Mouse (Mus musculus) hindbrain, embryonic 10.5 days (tissue): Measurements from ENCODE around the gene Tcp11. TPM values are rescaled to one million over a fixed set of nuclear protein-coding genes. Genes with fewer than 3 reads are reported as not detected.

Source experiments
- DNase-seq: peaks from one replicate; pipeline ENCODE4 v3.0.0-alpha.2; 2017; ENCODE audit warnings: low spot score
- H3K27ac ChIP-seq: fragments of 300-500 bp; sonication (generic); 2 replicates; pipeline ENCODE4 v1.5.1; 2016; ENCODE audit warnings: mild to moderate bottlenecking, moderate library complexity
- H3K27me3 ChIP-seq: fragments of 300-500 bp; sonication (generic); 2 replicates; pipeline ENCODE4 v1.6.1; 2016; ENCODE audit warnings: mild to moderate bottlenecking; ENCODE audit not compliant: poor library complexity, insufficient read depth, severe bottlenecking
- H3K36me3 ChIP-seq: fragments of 300-500 bp; sonication (generic); 2 replicates; pipeline ENCODE4 v1.6.1; 2016; ENCODE audit warnings: mild to moderate bottlenecking, moderate library complexity
- H3K4me1 ChIP-seq: fragments of 300-500 bp; sonication (generic); replicated peaks from 2 replicates; pipeline ENCODE4 v1.6.1; 2016; ENCODE audit warnings: mild to moderate bottlenecking
- H3K4me3 ChIP-seq: fragments of 300-500 bp; sonication (generic); 2 replicates; pipeline ENCODE4 v1.5.1; 2016; ENCODE audit warnings: mild to moderate bottlenecking, moderate library complexity
- H3K9me3 ChIP-seq: fragments of 300-500 bp; sonication (generic); 2 replicates; pipeline ENCODE4 v1.6.1; 2016; ENCODE audit warnings: mild to moderate bottlenecking, moderate library complexity
- WGBS: fragments of 180-500 bp; shearing (Covaris S2); methylation state at CpG from one replicate; pipeline ENCODE4 v1.1.7; 2016; 5-methylcytosine and 5-hydroxymethylcytosine counted together
- polyA plus RNA-seq: library from polyadenylated mRNA; unstranded; fragments of >200 nt; fragmentation: Nextera tagmentation; extraction: Ambion mirVana; gene quantifications from 2 replicates; pipeline ENCODE4 v1.2.1, GENCODE M21; 2016

Tcp11 gene
- polyA plus RNA-seq, 1 experiment from 2014 or later: 2.8 TPM

DNA sequence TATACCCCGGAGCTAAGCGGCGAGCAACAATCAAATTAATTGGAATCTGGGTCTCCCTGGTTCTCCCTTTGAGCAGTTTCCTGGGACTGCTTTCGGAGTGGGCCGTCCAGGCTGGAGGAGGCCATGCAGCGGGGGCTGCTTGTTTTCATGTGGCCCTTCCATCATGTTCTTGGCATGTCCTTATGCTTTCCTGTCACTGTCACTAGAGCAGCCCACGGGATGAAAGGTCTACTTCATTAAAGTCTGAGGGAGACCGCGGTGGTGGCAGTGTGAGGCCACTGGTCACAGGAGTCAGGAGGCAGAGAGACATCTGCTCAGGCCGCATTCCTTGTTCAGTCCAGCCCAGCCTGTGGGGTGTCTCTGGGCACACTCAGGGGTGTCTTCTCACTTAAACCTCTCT lies 48.2 kb downstream of the Tcp11 start:
- Histone ChIP-seq H3K4me3 (no peak overlapping the region), H3K36me3 (peaks cover 7% of the 10 kb centered on the region), H3K27me3 (no peaks in the 10 kb centered on the region), H3K27ac (peak overlapping the region; percentile 87), H3K4me1 (peaks cover 73% of the 10 kb centered on the region), H3K9me3 (no peaks in the 10 kb centered on the region)
- 70% methylated on average over 10 of the region's 10 CpGs for WGBS
- no peak for DNase-seq

DNA sequence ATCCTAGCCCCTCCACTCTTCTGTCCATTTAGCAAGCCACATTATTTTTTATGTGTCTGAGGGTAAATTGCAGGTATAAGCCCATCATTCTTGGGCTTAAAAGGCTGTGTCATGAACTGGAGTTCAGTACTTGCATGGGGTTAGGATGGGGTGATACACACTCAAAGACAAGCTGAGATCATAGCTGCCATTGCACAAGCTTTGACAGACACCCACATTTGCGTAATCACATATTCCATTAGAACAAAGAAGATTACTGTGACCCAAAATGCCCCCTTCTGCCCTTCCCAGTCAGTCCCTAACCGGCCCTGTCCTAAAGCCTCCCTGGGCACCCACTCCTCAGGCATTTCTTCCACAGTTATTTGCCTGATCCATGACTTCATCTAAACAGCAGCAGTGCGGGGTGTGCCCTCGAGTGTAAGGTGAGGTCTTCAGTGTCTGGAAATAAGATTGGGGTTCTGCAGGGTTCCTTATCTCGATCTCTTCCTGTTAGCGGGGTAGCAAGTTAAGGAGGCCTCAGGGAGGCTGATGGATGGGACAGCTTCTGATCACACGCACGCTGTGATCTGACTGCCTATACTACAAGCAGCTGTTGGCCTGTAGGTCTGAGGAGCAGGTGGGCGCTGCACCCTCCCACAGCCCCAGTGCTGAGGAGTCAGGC lies 49.0 kb downstream of the Tcp11 start:
- DNase-seq: no peak
- peak overlapping the region; percentile 87 for H3K27ac ChIP-seq
- H3K36me3 ChIP-seq: peaks cover 7% of the 10 kb centered on the region
- no peaks in the 10 kb centered on the region for H3K9me3 ChIP-seq
- no peaks in the 10 kb centered on the region for H3K27me3 ChIP-seq
- peaks cover 73% of the 10 kb centered on the region for H3K4me1 ChIP-seq
- no peak overlapping the region for H3K4me3 ChIP-seq
- 84% methylated on average over 9 of the region's 9 CpGs for WGBS

DNA sequence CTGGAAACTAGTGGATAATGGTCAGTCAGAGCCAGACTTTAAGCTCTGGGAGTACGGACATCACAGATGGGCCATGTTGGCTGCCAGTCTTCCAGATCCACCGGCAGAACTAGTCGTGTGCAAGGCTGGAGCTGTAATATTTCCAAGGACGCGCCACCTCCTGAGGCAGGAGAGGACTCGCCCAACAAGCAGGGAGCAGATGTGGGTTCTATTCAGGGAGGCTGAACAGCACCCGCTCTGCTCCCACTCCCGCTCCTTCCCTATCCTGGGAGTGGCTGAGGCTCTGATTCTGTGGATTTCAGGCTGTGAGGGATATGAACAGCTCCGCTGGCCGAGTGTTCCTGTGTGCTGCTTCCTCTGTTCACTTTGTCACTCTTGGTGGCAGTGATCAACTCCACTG lies 50.0 kb downstream of the Tcp11 start:
- no peak for DNase-seq
- H3K36me3 ChIP-seq: no peaks in the 10 kb centered on the region; the same call in 1 of the 2 replicates
- no peaks in the 10 kb centered on the region for H3K9me3 ChIP-seq
- 91% methylated on average over 10 of the region's 10 CpGs for whole genome bisulfite sequencing
- peak overlapping the region; percentile 66 for H3K27ac ChIP-seq
- no peaks in the 10 kb centered on the region for H3K27me3 ChIP-seq
- H3K4me1 ChIP-seq: peaks cover 80% of the 10 kb centered on the region
- no peak overlapping the region for H3K4me3 ChIP-seq

DNA sequence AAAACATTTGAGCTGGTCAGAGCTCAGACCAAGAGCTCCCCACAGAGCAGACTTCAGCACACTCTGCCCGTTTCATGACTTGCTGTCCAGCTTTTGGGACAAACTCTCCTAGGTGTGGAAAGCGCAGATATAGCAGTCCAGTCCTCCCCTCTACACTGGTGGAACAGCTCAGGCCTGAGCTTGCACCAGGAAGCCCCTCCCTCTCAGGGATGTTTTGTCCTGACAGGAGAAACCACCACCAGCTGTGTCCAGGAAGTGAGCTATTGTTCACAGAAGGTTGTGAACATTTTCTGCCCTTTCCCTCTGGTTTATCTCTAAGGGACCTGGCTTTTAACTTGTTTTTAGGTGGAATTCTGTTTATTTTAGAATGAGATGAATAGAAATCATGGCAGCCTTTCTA lies 51.1 kb downstream of the Tcp11 start:
- 61% methylated on average over 2 of the region's 2 CpGs for WGBS
- H3K27me3 ChIP-seq: no peaks in the 10 kb centered on the region
- H3K27ac ChIP-seq: peak overlapping the region; percentile 66; the same call in 1 of the 2 replicates
- no peak for DNase-seq
- no peaks in the 10 kb centered on the region for H3K36me3 ChIP-seq
- no peaks in the 10 kb centered on the region for H3K9me3 ChIP-seq
- H3K4me3 ChIP-seq: no peak overlapping the region
- H3K4me1 ChIP-seq: peaks cover 86% of the 10 kb centered on the region

DNA sequence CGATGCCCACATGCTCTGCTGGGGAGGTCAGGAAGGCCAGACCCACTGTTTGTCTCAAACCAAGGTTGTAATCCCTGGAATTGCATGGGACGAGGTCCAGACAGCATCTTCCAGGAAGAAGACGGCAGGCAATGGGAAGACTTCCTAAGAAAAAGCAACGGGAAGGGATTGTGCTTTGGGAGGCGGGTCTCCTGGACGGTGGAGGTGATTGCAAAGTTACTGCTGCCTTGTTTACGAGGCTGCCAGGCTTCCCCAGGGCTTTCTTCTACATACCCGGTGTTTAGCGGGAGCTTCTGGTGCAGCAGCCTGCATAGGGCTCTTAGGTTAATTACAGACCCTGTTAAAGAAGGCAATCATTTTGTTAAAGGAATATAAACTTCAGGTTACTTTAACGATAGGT lies 52.2 kb downstream of the Tcp11 start:
- Histone ChIP-seq H3K27me3 (no peaks in the 10 kb centered on the region), H3K36me3 (no peaks in the 10 kb centered on the region), H3K9me3 (no peaks in the 10 kb centered on the region), H3K27ac (0 out of 2 replicates have a peak overlapping the region, but pooled peaks have one; percentile 24), H3K4me3 (no peak overlapping the region), H3K4me1 (peaks cover 91% of the 10 kb centered on the region)
- no peak for DNase-seq
- WGBS: 81% methylated on average over 10 of the region's 10 CpGs

- peaks cover 91% of the 10 kb centered on the region for H3K4me1 ChIP-seq
- no peak for DNase-seq
- 90% methylated on average over 6 of the region's 6 CpGs for WGBS
These were observed 53.2 kb downstream of the Tcp11 start for GRCm38 (mm10) chr17:28027197-28027596.

GRCm38 (mm10) chr17:28026111-28026872 lies 54.1 kb downstream of the Tcp11 start:
- Histone ChIP-seq H3K36me3 (no peaks in the 10 kb centered on the region; the same call in 1 of the 2 replicates), H3K27ac (peak overlapping the region; percentile 69), H3K27me3 (no peaks in the 10 kb centered on the region), H3K9me3 (no peaks in the 10 kb centered on the region), H3K4me1 (peaks cover 89% of the 10 kb centered on the region), H3K4me3 (no peak overlapping the region)
- WGBS: 79% methylated on average over 14 of the region's 14 CpGs
- no peak for DNase-seq

More at GRCm38 (mm10) chr17:28027197-28027596, 53.2 kb downstream of the Tcp11 start:
- H3K4me3 ChIP-seq: no peak overlapping the region
- no peaks in the 10 kb centered on the region for H3K9me3 ChIP-seq
- no peaks in the 10 kb centered on the region; the same call in 1 of the 2 replicates for H3K36me3 ChIP-seq
- H3K27ac ChIP-seq: 0 out of 2 replicates have a peak overlapping the region, but pooled peaks have one; percentile 36
- H3K27me3 ChIP-seq: no peaks in the 10 kb centered on the region

DNA sequence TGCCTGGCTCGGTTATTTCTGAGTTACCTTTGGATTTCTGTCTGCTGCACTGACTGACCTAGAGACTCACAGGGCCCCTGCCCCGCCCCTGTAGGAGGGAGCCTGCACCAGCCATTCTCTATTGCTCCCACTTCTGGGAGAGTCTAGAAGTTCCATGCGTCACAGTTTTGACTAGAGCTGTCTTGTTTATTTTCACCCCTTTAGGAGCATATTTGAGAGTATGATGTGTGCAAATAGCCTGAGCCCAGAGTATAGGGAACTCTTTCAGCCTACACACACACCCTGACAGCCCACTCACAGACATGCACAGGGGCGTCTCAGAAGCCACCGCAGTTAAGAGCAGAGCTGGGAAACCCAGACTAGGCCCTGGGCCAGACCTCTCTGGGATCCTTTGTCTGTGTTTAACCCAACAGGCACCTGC lies 54.9 kb downstream of the Tcp11 start:
- no peaks in the 10 kb centered on the region for H3K27me3 ChIP-seq
- WGBS: 76% methylated on average over 5 of the region's 5 CpGs
- peaks cover 86% of the 10 kb centered on the region for H3K4me1 ChIP-seq
- DNase-seq: no peak
- peak overlapping the region; percentile 69 for H3K27ac ChIP-seq
- H3K9me3 ChIP-seq: no peaks in the 10 kb centered on the region
- H3K36me3 ChIP-seq: no peaks in the 10 kb centered on the region; the same call in 1 of the 2 replicates
- no peak overlapping the region for H3K4me3 ChIP-seq

DNA sequence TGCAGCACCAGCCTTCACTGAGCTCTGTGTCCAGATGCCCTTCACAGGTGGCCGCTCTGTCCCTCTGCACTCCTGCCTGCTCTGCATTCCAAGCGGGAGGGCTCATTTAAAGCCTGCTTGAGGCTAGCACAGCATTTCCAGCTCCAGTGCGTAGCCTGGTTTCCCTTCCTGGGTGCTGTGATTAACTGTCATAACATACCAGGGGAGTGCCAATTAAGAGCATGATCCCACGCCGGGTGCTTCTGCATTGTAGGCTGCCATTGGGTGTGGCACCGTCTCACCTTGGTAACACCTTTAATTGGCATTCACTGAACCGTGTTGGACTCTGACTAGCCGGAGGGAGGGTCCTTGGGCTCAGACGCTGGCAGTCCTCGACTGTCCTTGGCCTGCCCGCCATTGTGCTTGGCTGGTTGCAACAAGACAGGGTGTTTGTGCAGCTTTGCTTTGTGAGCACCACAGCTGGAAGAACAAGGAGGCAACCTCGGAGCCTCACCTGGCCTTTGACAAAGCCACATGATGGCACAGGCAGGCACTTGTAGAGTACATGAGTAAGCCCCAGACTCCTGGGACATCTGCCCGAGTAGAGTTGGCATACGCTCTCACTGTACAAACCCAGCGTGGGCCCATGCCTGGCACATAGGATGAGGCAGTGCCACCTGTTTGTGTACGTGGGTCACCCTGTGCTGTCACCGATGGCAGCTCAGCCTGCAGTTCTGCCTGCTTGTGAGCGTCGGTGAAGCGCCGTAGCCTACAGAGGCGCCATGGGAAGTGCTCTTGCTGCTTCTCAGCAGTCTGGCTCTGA lies 57.4 kb downstream of the Tcp11 start:
- no peak overlapping the region for H3K4me3 ChIP-seq
- no peaks in the 10 kb centered on the region for H3K9me3 ChIP-seq
- WGBS: 91% methylated on average over 22 of the region's 22 CpGs
- H3K27ac ChIP-seq: peak overlapping the region; percentile 53
- no peaks in the 10 kb centered on the region; the same call in 1 of the 2 replicates for H3K36me3 ChIP-seq
- no peaks in the 10 kb centered on the region for H3K27me3 ChIP-seq
- H3K4me1 ChIP-seq: peaks cover 89% of the 10 kb centered on the region
- DNase-seq: no peak

DNA sequence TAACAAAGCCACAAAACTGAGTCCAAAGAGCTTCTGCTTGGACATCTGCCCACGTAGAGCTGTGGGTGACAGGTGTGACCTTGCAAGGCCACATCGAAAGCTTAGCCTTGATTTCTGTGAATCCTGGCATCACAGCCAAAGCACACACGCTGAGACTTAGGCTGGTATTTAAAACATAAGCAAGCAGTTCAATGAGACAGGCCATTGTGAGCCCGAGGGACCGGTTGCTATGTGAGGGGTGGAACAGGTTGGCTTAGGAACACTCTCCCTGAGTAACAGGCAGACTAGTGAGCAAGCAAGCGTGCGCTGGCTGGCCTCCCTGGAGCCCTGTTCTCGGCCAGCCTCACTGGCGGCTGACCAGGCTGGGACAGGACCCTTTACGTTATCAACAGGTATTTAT lies 58.5 kb downstream of the Tcp11 start:
- Histone ChIP-seq H3K27me3 (no peaks in the 10 kb centered on the region), H3K9me3 (no peaks in the 10 kb centered on the region), H3K36me3 (no peaks in the 10 kb centered on the region; the same call in 1 of the 2 replicates), H3K4me1 (peaks cover 93% of the 10 kb centered on the region), H3K4me3 (no peak overlapping the region), H3K27ac (0 out of 2 replicates have a peak overlapping the region, but pooled peaks have one; percentile 6)
- 72% methylated on average over 10 of the region's 10 CpGs for WGBS
- no peak for DNase-seq

DNA sequence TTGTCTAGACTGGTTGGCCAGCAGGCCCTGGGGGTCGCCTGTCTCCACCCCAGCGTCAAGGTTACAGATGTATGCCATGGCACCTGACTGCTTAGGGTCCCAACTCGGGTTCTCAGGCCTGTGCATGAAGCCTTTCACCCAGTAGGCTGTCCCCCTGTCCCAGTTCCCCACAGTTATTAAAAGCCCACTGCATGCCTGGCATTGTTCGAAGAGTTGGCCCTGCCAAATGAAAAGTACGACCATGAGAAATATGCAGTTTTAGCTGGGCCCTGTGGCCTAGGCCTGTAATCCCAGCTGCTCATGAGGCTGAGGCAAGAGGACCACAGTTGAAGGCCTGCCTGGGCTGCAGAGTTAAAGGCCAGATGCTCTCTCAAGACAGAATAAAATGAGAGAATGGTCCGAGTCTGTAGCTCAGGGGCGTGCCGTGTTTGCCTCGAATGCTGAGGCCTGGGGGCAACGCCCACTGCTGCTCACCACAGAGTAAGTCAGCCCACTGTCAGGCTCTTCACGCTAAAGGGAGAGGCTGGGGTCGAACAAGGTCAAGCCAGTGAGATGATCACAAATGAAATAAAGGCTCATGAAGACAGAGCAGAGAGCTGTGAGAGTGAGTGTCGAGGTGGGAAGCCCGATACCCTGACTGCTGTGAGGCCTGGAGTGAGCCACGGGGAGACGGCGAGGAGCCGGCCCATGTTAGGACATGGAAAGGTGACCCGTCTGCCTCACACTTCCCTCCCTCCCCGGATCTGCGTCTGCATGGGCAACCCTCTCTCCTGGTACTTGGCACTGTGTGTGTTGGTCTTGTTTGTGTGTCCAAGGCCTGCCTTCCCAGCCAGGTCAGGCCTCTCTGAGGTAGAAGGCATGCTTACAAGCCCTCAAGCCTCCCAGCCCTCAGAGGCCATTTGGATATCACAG lies 60.4 kb downstream of the Tcp11 start:
- Histone ChIP-seq H3K27me3 (no peaks in the 10 kb centered on the region), H3K4me3 (no peak overlapping the region), H3K4me1 (peaks cover 93% of the 10 kb centered on the region), H3K36me3 (peaks cover 4% of the 10 kb centered on the region), H3K27ac (peak overlapping the region; percentile 83), H3K9me3 (no peaks in the 10 kb centered on the region)
- DNase-seq: no peak
- 62% methylated on average over 21 of the region's 21 CpGs for WGBS

- no peak overlapping the region for H3K4me3 ChIP-seq
- H3K27ac ChIP-seq: peak overlapping the region; percentile 83
These were observed 61.7 kb downstream of the Tcp11 start for GRCm38 (mm10) chr17:28018776-28019175.

More at GRCm38 (mm10) chr17:28018776-28019175, 61.7 kb downstream of the Tcp11 start:
- DNase-seq: no peak
- Histone ChIP-seq H3K36me3 (peaks cover 4% of the 10 kb centered on the region), H3K27me3 (no peaks in the 10 kb centered on the region), H3K4me1 (peaks cover 94% of the 10 kb centered on the region), H3K9me3 (no peaks in the 10 kb centered on the region)
- WGBS: 61% methylated on average over 11 of the region's 11 CpGs
